Mouse (Mus musculus) limb, embryonic 11.5 days (tissue): Measurements from ENCODE around the gene Alyref. TPM values are rescaled to one million over a fixed set of nuclear protein-coding genes. Genes with fewer than 3 reads are reported as not detected.
A peak's percentile ranks its signal among the peaks of the same experiment; 100 is the strongest.

Source experiments
- ATAC-seq: fragments of 200-750 bp; cut with Nextera tagmentation; 2 replicates; pipeline ENCODE4 v1.8.0; 2017; ENCODE audit warnings: low read depth; ENCODE audit not compliant: insufficient number of reproducible peaks, low FRiP score, low TSS enrichment
- DNase-seq: peaks from one replicate; pipeline ENCODE4 v3.0.0-alpha.2; 2015; ENCODE audit warnings: low spot score
- H3K27ac ChIP-seq: fragments of 300-500 bp; sonication (generic); replicated peaks from 2 replicates; pipeline ENCODE4 v1.5.1; 2014; ENCODE audit warnings: low read depth, mild to moderate bottlenecking, low read length
- H3K27me3 ChIP-seq: fragments of 300-500 bp; sonication (generic); 2 replicates; pipeline ENCODE4 v1.6.1; 2014; ENCODE audit warnings: mild to moderate bottlenecking, low read length, mixed read lengths; ENCODE audit not compliant: control insufficient read depth, insufficient read depth
- H3K36me3 ChIP-seq: fragments of 300-500 bp; sonication (generic); 2 replicates; pipeline ENCODE4 v1.6.1; 2014; ENCODE audit warnings: mild to moderate bottlenecking, low read length, moderate library complexity, mixed read lengths; ENCODE audit not compliant: control insufficient read depth, insufficient read depth
- H3K4me1 ChIP-seq: fragments of 300-500 bp; sonication (generic); 2 replicates; pipeline ENCODE4 v1.6.1; 2014; ENCODE audit warnings: low read length, mixed read lengths; ENCODE audit not compliant: control insufficient read depth, insufficient read depth
- H3K4me2 ChIP-seq: fragments of 300-500 bp; sonication (generic); 2 replicates; pipeline ENCODE4 v1.6.1; 2014; ENCODE audit warnings: low read depth, mild to moderate bottlenecking, moderate library complexity; ENCODE audit not compliant: severe bottlenecking
- H3K4me3 ChIP-seq: fragments of 300-500 bp; sonication (generic); 2 replicates; pipeline ENCODE4 v1.5.1; 2014; ENCODE audit warnings: low read depth, low read length
- H3K9ac ChIP-seq: fragments of 300-500 bp; sonication (generic); 2 replicates; pipeline ENCODE4 v1.6.1; 2014; ENCODE audit warnings: mild to moderate bottlenecking, low read length
- H3K9me3 ChIP-seq: fragments of 300-500 bp; sonication (generic); 2 replicates; pipeline ENCODE4 v1.6.1; 2016; ENCODE audit warnings: low read length; ENCODE audit not compliant: control insufficient read depth
- WGBS: fragments of 180-500 bp; shearing (Covaris S2); extraction: QIAGEN DNeasy Blood & Tissue Kit; methylation state at CpG from one replicate; pipeline ENCODE4 v1.1.7; 2014; 5-methylcytosine and 5-hydroxymethylcytosine counted together
- polyA plus RNA-seq: library from polyadenylated mRNA; unstranded; fragments of >200 nt; fragmentation: Nextera tagmentation; extraction: Ambion mirVana; gene quantifications from 2 replicates; pipeline ENCODE4 v1.2.1, GENCODE M21; 2014

The Alyref gene
- polyA plus RNA-seq, 1 experiment from 2014 or later = 850 TPM

DNA sequence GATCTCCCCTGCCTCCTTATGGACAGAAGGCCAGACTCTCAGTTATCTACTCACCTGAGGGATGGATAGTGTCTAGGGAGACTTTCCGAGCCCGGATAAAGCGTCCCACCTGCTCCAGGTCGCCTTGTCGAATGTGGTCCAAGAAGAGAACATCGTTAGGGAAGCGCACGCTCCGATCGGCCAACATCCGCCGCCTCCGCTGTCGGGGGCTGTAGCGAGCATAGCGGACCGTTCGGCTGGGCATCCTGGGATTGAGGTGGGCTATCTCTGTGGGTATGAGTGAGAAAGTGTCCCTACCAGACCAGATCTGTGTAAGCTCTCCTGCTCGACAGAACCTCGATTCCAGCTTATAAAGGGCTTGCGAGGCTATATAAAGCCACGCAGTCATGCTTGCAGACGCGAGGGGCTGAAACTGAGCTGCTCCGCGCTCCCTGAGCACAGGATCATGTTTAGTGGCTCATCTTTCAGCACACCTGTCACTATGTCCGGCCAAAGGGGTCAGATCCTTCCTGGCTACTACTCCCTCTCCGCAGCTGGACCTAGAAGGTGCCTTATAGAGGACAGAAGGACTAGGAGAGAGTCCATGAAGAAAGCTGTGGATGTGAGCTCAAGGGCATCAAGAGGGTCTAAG lies 47.2 kb downstream of the Alyref start, which contains the start of gene Ppp1r27:
Gene Ppp1r27 (minus strand): TSS at position 323 of the 631 bp plus-strand sequence.
- Histone ChIP-seq H3K27me3 (no peaks in the 10 kb centered on the region), H3K9me3 (no peaks in the 10 kb centered on the region), H3K9ac (peak within 1 kb of the TSS; percentile 98), H3K36me3 (no peaks in the 10 kb centered on the region; the same call in 1 of the 2 replicates), H3K4me2 (peak within 1 kb of the TSS; percentile 88), H3K4me3 (peak within 1 kb of the TSS; percentile 95), H3K4me1 (peaks cover 15% of the 10 kb centered on the region), H3K27ac (0 out of 2 replicates have a peak within 1 kb of the TSS, but pooled peaks have one; percentile 10)
- no peak for DNase-seq
- no peak for ATAC-seq
- 95% methylated on average over 28 of the region's 28 CpGs for WGBS

DNA sequence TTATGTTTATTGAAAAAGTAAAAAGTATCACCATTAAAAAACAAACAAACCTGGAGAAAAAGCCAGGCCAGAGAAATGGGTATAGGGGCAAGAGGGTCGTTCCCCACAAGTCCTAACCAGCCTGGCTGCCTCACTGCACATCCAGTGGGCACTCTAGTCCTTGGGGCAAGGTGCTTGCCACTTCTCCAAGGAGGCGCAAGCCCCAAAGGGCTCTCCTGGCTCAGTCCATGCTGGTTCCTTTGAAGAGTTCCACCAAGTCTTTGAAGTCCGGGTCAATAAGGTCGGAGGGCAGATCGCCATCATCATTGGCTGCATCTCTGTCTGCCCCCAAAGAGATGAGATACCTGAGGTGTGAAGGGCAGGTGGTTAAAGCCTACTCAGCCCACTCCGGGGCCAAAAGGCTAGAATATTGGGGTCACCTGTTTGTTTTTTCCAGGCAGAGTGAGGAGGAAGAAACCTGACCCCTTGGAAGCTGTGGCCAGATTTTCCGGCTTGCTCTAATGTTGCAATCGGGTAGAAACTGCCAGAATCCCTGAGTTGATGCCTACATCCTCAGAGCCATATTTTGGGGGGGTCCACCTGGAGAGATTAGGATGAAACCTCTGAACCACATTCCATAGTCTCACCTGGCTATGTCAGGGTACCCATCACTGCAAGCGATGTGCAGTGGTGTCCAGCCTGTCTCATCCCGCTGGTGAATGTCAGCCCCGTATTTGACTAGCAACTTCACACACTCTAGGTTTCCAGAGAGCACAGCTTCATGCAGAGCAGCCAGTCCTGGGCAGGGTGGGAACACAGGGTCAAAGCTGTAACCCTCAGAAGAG lies 48.0 kb downstream of the Alyref start:
- H3K27me3 ChIP-seq = no peaks in the 10 kb centered on the region
- ATAC-seq (0 out of 2 replicates have a peak, but pooled peaks have one; percentile 26), DNase-seq (peak; percentile 24)
- H3K27ac ChIP-seq = 0 out of 2 replicates have a peak overlapping the region, but pooled peaks have one; percentile 10
- peak overlapping the region; percentile 98 for H3K9ac ChIP-seq
- no peaks in the 10 kb centered on the region; the same call in 1 of the 2 replicates for H3K36me3 ChIP-seq
- H3K4me3 ChIP-seq = peak overlapping the region; percentile 95
- 68% methylated on average over 11 of the region's 11 CpGs for WGBS
- H3K4me1 ChIP-seq = peaks cover 15% of the 10 kb centered on the region
- peak overlapping the region; percentile 88 for H3K4me2 ChIP-seq
- H3K9me3 ChIP-seq = no peaks in the 10 kb centered on the region

DNA sequence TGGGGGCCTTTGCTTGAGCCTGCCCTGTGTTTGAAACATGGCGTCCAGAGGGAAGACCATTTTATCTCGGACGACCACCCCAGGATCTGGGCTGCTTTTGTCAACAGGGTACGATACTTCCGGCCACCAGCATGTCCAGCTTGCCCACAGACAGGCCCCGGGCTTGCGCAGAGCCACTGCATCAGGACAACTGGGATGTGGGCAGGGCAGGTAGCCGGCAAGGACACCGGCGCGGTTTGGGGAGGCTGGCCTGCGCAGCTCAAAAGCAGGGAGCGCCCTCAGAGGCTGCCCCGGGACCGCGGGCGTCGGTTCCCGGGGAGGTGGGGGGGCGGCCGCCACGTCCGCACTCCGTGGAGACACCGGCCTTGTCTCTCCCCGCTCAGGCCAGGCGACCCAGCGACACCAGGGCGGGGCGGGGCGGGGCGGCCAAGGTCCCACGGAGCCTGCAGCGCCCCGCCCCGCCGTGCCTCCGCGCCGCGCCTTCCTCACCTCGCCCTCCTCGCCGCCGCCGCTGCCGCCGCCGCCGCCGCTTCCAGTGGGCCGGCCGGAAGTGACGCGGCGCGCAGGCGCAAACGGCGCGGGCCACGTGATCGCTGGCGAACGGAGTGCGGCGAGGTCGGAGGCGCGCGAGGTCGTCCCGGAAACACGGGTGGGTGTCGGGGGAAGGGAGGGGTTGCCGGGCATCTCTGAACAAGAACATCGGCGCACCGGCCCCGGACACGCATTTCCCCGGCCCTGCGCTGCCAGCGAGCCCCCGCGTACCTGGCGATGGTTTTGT lies 48.8 kb downstream of the Alyref start, which contains the start of gene Mcrip1:
Gene Mcrip1 (minus strand): TSS at position 560 of the 778 bp plus-strand sequence.
- ATAC-seq = peak; percentile 65; the same call in 1 of the 2 replicates
- DNase-seq = peak; percentile 93
- under 1% methylated on average over 47 of the region's 87 CpGs for WGBS
- Histone ChIP-seq H3K9me3 (no peaks in the 10 kb centered on the region), H3K27ac (peak within 1 kb of the TSS; percentile 85), H3K4me3 (peak within 1 kb of the TSS; percentile 95), H3K4me2 (peak within 1 kb of the TSS; percentile 88), H3K9ac (peak within 1 kb of the TSS; percentile 98), H3K36me3 (peaks cover 7% of the 10 kb centered on the region), H3K27me3 (no peaks in the 10 kb centered on the region), H3K4me1 (peaks cover 15% of the 10 kb centered on the region)

DNA sequence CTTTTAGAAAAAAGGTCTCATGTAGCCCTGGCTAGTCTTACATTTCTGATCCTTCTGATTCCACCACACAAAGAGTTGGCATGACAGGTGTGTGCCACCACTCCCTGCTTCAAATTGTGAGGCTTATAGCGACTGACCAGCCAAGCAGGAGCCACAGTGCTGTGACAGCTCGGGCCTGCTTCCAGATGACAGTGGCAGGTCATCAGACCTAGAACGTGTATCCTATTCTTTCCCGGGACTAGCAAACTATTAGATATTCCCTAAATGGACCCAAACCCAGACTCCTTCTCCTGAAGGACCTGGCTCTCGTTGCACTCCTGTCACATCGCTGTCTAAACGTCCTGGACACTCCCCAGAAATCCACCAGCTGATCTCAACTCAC lies 49.4 kb downstream of the Alyref start:
- peak overlapping the region; percentile 88 for H3K4me2 ChIP-seq
- H3K9ac ChIP-seq = peak overlapping the region; percentile 98
- WGBS = 37% methylated on average over 7 of the region's 7 CpGs
- ATAC-seq (no peak), DNase-seq (no peak)
- no peaks in the 10 kb centered on the region for H3K27me3 ChIP-seq
- no peaks in the 10 kb centered on the region for H3K9me3 ChIP-seq
- H3K27ac ChIP-seq = peak overlapping the region; percentile 85
- H3K36me3 ChIP-seq = peaks cover 12% of the 10 kb centered on the region
- H3K4me1 ChIP-seq = peaks cover 15% of the 10 kb centered on the region
- peak overlapping the region; percentile 95 for H3K4me3 ChIP-seq

DNA sequence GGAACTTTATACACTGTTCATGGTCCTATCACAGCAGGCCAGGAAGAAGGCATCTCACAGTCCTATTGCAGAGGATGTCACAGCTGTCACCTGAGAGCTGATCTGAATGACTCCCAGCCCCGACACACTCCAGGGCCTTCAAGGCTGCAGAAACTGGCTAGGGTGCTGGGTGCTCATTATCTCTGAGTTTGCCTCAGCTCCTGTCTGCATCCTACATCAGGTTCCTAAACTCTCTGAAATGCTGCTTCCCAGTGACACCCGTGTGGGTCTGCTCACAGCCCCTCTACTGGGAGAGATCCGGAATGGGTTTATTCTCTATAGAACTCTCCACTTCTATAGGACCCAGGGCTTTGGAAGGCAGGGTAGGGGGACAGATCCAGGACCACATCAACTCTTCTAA lies 50.0 kb downstream of the Alyref start:
- WGBS = 88% methylated on average over 3 of the region's 3 CpGs
- Histone ChIP-seq H3K4me3 (peak overlapping the region; percentile 95; the same call in 1 of the 2 replicates), H3K4me1 (peaks cover 15% of the 10 kb centered on the region), H3K9me3 (no peaks in the 10 kb centered on the region), H3K27me3 (no peaks in the 10 kb centered on the region), H3K27ac (no peak overlapping the region), H3K9ac (peak overlapping the region; percentile 98; the same call in 1 of the 2 replicates), H3K36me3 (peaks cover 17% of the 10 kb centered on the region), H3K4me2 (peak overlapping the region; percentile 88)
- DNase-seq (no peak), ATAC-seq (no peak)

DNA sequence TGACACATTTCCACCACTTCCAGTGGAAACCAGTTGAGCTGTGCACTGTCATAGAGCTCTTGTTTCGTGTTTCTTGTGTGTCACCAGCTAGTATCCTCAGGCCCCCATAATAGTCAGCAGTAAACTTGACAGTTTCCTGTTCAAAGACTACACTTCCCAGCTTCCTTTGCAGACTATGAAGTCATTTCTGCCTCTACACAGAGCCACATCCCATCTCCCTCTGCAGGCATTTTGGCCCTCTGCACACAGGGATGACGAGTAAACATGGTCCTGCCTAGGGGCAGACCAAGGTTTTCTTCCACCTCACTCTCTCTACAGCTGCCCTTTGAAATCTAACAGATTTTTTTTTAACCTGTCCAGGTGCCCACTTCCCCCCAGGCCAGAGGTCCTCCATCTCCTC lies 50.7 kb downstream of the Alyref start:
- peaks cover 22% of the 10 kb centered on the region for H3K36me3 ChIP-seq
- no peak for DNase-seq
- H3K9me3 ChIP-seq = no peaks in the 10 kb centered on the region
- H3K4me2 ChIP-seq = no peak overlapping the region
- H3K27me3 ChIP-seq = no peaks in the 10 kb centered on the region
- no peak for ATAC-seq
- H3K9ac ChIP-seq = no peak overlapping the region
- H3K4me3 ChIP-seq = no peak overlapping the region
- 72% methylated on average over 2 of the region's 2 CpGs for WGBS
- peaks cover 15% of the 10 kb centered on the region for H3K4me1 ChIP-seq
- no peak overlapping the region for H3K27ac ChIP-seq

DNA sequence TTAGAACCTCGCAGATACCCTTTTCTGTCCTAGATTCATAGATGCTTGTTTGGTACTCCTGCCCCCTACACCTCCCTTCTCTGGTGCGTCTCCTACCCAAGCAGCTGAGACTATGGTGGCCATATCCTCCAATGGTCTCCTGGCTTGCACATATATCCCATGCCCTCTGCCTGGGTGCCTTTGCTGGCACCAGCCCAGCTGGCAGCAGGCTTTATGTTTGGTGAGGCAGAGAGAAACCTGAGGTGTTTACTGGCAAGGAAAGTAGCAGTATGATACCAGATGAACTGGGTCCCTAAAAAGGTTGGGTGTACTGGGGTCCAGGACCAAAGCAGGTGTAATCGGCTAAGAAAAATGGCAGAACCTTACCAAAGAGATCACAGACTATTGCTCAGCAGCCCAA lies 52.2 kb downstream of the Alyref start:
- Histone ChIP-seq H3K36me3 (peaks cover 22% of the 10 kb centered on the region), H3K4me3 (no peak overlapping the region)

DNA sequence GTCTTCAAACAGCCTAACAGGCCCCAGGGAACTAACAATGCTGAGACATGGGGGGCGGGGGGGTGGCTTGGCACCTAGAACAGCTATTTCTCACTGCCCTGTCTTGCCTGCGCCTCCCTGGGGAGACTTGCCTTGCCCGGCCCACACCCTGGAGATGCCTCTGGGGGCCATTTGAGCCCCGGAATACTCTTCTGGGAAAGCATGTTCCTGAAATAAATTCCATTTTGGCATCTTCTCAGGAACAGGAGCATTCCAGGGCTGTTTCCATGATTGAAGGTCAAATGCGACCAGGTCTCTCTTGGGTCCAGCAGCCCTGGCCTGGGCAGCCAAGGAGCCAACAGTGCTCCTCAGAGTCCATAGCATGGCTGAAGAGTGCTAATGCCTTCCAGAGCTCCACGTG lies 55.8 kb downstream of the Alyref start:
- Histone ChIP-seq H3K36me3 (peaks cover 22% of the 10 kb centered on the region), H3K4me1 (peaks cover 12% of the 10 kb centered on the region), H3K27ac (no peak overlapping the region), H3K27me3 (no peaks in the 10 kb centered on the region), H3K9me3 (no peaks in the 10 kb centered on the region), H3K4me2 (no peak overlapping the region), H3K9ac (no peak overlapping the region), H3K4me3 (no peak overlapping the region)
- 88% methylated on average over 6 of the region's 6 CpGs for WGBS
- DNase-seq = no peak
- no peak for ATAC-seq

More for the DNA sequence above, 52.2 kb downstream of the Alyref start:
- Histone ChIP-seq H3K27me3 (no peaks in the 10 kb centered on the region), H3K9ac (no peak overlapping the region), H3K9me3 (no peaks in the 10 kb centered on the region), H3K27ac (no peak overlapping the region), H3K4me2 (no peak overlapping the region), H3K4me1 (peaks cover 15% of the 10 kb centered on the region)
- ATAC-seq (no peak), DNase-seq (no peak)
- WGBS = 96% methylated on average over 3 of the region's 3 CpGs
